Mouse (Mus musculus) forebrain, embryonic 10.5 days (tissue): ENCODE data around the gene 1700022I11Rik. TPM values are rescaled to one million over a fixed set of nuclear protein-coding genes. Genes with fewer than 3 reads are reported as not detected.

Experiments
- DNase-seq: peaks from one replicate; pipeline ENCODE4 v3.0.0-alpha.2; 2017; ENCODE audit warnings: low spot score; ENCODE audit errors: extremely low spot score
- H3K27ac ChIP-seq: fragments of 300-500 bp; sonication (generic); 2 replicates; pipeline ENCODE4 v1.5.1; 2016; ENCODE audit warnings: mild to moderate bottlenecking
- H3K27me3 ChIP-seq: fragments of 300-500 bp; sonication (generic); 2 replicates; pipeline ENCODE4 v1.6.1; 2016; ENCODE audit warnings: mild to moderate bottlenecking; ENCODE audit not compliant: poor library complexity, severe bottlenecking
- H3K36me3 ChIP-seq: fragments of 300-500 bp; sonication (generic); replicated peaks from 2 replicates; pipeline ENCODE4 v1.6.1; 2016; ENCODE audit warnings: mild to moderate bottlenecking, moderate library complexity
- H3K4me1 ChIP-seq: fragments of 300-500 bp; sonication (generic); 2 replicates; pipeline ENCODE4 v1.6.1; 2016
- H3K4me3 ChIP-seq: fragments of 300-500 bp; sonication (generic); 2 replicates; pipeline ENCODE4 v1.5.1; 2016; ENCODE audit warnings: mild to moderate bottlenecking, moderate library complexity
- H3K9me3 ChIP-seq: fragments of 300-500 bp; sonication (generic); 2 replicates; pipeline ENCODE4 v1.6.1; 2016; ENCODE audit warnings: mild to moderate bottlenecking, moderate library complexity
- WGBS: fragments of 180-500 bp; shearing (Covaris S2); methylation state at CpG from one replicate; pipeline ENCODE4 v1.1.7; 2016; 5-methylcytosine and 5-hydroxymethylcytosine counted together
- polyA plus RNA-seq: library from polyadenylated mRNA; unstranded; fragments of >200 nt; fragmentation: Nextera tagmentation; extraction: Ambion mirVana; gene quantifications from 2 replicates; pipeline ENCODE4 v1.2.1, GENCODE M21; 2016

The 1700022I11Rik gene
- polyA plus RNA-seq, 1 experiment from 2014 or later: 0.52 TPM

DNA sequence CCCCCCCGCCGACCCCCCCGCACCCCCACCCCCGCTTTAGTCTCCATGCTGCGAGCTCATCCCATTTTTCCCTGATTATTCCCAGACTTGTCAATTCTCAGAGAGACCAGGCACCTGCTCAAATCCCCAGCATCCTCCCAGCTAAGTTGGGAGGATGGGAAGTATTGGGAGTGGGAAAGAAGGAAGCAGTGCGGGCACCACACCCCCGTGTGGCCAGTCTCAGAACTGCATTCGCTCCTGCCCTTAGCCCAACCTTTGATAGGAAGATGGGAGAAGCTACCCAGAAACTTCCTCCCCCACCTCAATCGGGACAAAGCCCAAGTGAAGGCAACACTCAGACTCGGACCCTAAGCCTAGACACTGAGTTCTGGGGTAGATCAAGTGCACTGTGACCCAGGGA lies 15.1 kb upstream of the 1700022I11Rik start:
- H3K9me3 ChIP-seq: no peaks in the 10 kb centered on the region
- H3K4me3 ChIP-seq: no peak overlapping the region
- peak overlapping the region; percentile 72; the same call in 1 of the 2 replicates for H3K27ac ChIP-seq
- H3K4me1 ChIP-seq: peaks cover 53% of the 10 kb centered on the region
- H3K36me3 ChIP-seq: peaks cover 50% of the 10 kb centered on the region
- no peaks in the 10 kb centered on the region for H3K27me3 ChIP-seq
- peak; percentile 73 for DNase-seq
- 3% methylated on average over 10 of the region's 10 CpGs for WGBS

DNA sequence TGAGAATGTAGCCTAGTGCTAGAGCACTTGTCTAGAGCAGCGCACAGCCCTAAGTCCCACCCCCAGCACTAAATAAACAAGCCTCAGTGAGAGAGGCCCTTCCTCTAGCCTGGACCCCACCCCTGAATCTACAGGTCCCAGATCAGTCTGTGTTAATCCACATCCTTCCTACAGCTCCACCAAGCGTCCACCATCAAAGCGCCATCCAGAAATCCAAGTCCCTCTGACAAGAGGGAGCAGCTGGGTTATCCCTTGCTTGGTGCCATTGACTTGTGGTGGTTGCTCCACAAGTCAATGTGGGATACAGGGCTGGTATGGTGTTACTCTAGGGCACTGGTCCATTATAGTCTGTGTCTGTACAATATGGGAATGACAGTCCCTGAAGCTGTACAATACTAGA lies 14.2 kb upstream of the 1700022I11Rik start:
- H3K9me3 ChIP-seq: no peaks in the 10 kb centered on the region
- no peaks in the 10 kb centered on the region for H3K27me3 ChIP-seq
- H3K4me1 ChIP-seq: peaks cover 46% of the 10 kb centered on the region
- no peak for DNase-seq
- WGBS: 94% methylated on average over 3 of the region's 3 CpGs
- H3K36me3 ChIP-seq: peaks cover 50% of the 10 kb centered on the region
- no peak overlapping the region for H3K4me3 ChIP-seq
- H3K27ac ChIP-seq: no peak overlapping the region

DNA sequence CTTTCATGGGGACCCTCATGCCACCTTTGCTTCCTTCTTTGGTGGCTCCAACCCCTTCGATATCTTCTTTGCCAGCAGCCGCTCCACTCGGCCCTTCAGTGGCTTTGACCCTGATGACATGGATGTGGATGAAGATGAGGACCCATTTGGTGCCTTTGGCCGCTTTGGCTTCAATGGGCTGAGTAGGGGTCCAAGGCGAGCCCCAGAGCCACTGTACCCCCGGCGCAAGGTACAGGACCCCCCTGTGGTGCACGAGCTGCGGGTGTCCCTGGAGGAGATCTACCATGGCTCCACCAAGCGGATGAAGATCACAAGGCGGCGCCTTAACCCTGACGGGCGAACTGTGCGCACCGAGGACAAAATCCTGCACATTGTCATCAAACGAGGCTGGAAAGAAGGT lies 12.8 kb upstream of the 1700022I11Rik start:
- Histone ChIP-seq H3K27ac (no peak overlapping the region), H3K9me3 (no peaks in the 10 kb centered on the region), H3K4me3 (no peak overlapping the region), H3K4me1 (peaks cover 32% of the 10 kb centered on the region), H3K36me3 (peaks cover 50% of the 10 kb centered on the region), H3K27me3 (no peaks in the 10 kb centered on the region)
- 93% methylated on average over 17 of the region's 17 CpGs for WGBS
- no peak for DNase-seq

DNA sequence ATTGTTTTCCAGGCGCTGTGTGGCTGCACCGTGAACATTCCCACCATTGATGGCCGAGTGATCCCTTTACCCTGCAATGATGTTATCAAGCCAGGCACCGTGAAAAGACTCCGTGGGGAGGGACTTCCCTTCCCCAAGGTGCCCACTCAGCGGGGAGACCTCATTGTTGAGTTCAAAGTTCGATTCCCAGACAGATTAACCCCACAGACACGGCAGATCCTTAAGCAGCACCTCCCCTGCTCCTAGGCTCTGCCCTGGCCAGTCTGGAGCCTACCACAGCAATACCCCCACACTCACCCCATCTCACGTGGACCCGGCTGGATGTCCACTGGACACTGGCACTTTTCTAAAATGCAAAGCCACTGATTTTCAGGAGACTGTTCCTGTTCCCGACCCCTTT lies 12.1 kb upstream of the 1700022I11Rik start:
- WGBS: 83% methylated on average over 11 of the region's 11 CpGs
- H3K27me3 ChIP-seq: no peaks in the 10 kb centered on the region
- DNase-seq: no peak

DNA sequence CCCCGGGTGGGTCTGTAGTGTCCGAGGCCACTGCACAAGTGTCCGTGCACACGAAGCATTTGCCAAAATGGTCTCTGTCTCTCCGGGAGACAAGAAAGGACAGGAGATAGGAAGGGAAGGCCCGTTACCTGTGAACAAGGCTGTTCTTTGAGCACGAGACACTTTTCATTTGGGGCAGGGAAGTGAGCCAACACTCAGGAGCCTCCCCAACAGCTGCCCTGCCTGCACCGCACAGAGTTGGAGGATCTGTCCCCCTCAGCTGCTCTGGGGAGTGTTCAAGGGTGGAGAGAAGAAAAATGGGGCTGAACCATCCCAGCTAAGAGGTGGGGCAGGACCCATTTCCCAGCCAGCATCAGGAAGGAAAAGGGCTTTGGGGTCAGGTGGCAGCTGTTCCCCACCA lies 11.4 kb upstream of the 1700022I11Rik start:
- no peaks in the 10 kb centered on the region for H3K9me3 ChIP-seq
- WGBS: 94% methylated on average over 8 of the region's 8 CpGs
- no peaks in the 10 kb centered on the region for H3K27me3 ChIP-seq
- peaks cover 45% of the 10 kb centered on the region for H3K36me3 ChIP-seq
- no peak overlapping the region for H3K4me3 ChIP-seq
- H3K4me1 ChIP-seq: peaks cover 18% of the 10 kb centered on the region
- DNase-seq: no peak
- H3K27ac ChIP-seq: no peak overlapping the region

More for the DNA sequence above, 12.1 kb upstream of the 1700022I11Rik start:
- Histone ChIP-seq H3K27ac (no peak overlapping the region), H3K9me3 (no peaks in the 10 kb centered on the region), H3K36me3 (peaks cover 50% of the 10 kb centered on the region), H3K4me3 (no peak overlapping the region), H3K4me1 (peaks cover 25% of the 10 kb centered on the region)

DNA sequence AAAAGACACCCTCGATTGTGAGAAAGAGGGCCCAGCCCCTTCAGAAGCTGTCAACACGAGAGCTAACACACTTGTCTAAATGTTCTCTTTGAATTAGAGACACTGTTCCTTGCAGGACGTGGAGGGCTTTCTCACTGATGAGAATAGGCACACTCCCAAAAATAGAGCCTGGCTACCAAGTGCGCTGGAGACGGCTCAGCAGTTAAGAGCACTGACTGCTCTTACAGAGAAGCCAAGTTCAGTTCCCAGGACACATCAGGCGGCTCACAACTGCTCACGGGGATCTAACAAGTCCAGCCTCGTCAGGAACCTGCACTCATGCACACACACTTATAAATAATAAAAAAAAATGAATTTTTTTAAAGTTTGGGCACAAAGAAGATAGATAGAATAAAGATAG lies 10.5 kb upstream of the 1700022I11Rik start:
- Histone ChIP-seq H3K9me3 (no peaks in the 10 kb centered on the region), H3K36me3 (peaks cover 41% of the 10 kb centered on the region), H3K4me3 (no peak overlapping the region), H3K27me3 (no peaks in the 10 kb centered on the region), H3K4me1 (peaks cover 8% of the 10 kb centered on the region), H3K27ac (no peak overlapping the region)
- no peak for DNase-seq
- 83% methylated on average over 8 of the region's 8 CpGs for WGBS

DNA sequence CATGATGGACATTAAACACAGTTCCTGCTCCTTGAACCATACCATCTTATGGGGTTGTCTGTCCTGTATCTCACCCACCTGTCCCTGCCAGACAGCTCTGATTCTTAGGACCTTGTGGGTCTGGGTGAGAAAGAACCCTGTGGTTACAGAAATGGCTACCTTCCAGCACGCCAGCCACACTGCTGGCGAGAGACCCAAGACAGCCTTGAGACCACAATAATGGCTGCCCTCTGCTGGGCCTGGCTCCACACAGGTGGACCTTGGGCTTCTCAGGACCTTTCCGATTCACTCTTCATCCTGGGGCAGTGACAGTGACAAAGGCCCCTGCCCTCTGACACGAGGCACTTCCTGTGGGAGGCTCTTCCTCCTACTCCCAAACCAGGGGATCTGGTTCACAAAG lies 10.0 kb upstream of the 1700022I11Rik start:
- Histone ChIP-seq H3K36me3 (peaks cover 41% of the 10 kb centered on the region), H3K27me3 (peaks cover under 1% of the 10 kb centered on the region; the same call in 1 of the 2 replicates), H3K9me3 (no peaks in the 10 kb centered on the region), H3K27ac (no peak overlapping the region), H3K4me1 (peaks cover 4% of the 10 kb centered on the region; the same call in 1 of the 2 replicates), H3K4me3 (no peak overlapping the region)
- 70% methylated on average over 4 of the region's 4 CpGs for whole genome bisulfite sequencing
- no peak for DNase-seq

DNA sequence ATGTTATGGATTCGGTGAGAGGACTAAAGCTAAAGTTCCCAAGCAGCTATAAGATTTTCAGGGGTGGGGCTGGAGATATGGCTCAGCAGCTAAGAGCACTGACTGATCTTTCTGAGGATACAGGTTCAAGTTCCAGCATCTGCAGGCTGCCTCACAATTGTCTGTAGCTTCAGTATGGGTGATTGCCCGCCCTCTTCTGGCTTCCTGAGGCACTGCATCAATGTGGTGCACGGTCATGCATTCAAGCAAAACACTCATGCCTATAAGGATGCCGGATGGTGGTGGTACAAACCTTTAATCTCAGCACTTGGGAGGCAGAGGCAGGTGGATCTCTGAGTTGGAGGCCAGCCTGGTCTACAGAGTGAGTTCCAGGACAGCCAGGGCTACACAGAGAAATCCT lies 7.8 kb upstream of the 1700022I11Rik start:
- peaks cover 7% of the 10 kb centered on the region; the same call in 1 of the 2 replicates for H3K27me3 ChIP-seq
- peaks cover 8% of the 10 kb centered on the region for H3K4me1 ChIP-seq
- H3K27ac ChIP-seq: no peak overlapping the region
- H3K4me3 ChIP-seq: no peak overlapping the region
- peaks cover 23% of the 10 kb centered on the region for H3K36me3 ChIP-seq
- peak; percentile 56 for DNase-seq
- 40% methylated on average over 4 of the region's 4 CpGs for WGBS
- H3K9me3 ChIP-seq: no peaks in the 10 kb centered on the region

DNA sequence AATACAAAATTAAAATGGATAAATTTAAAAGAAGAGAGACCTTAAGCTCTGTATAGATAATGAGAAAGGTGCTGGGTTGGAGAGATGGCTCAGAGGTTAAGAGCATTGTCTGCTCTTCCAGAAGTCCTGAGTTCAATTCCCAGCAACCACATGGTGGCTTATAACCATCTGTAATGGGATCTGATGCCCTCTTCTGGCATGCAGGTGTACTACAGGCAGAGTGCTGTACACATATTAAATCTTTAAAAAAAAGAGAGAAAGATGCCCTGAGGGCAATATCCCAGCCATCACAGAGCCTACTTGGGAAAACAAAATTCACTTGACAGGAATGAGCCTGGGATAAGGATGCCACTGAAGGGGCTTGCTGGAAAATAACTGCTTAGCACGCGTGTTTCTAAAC lies 5.9 kb upstream of the 1700022I11Rik start:
- Histone ChIP-seq H3K36me3 (peaks cover 5% of the 10 kb centered on the region; the same call in 1 of the 2 replicates), H3K4me1 (peaks cover 8% of the 10 kb centered on the region), H3K27me3 (peaks cover 7% of the 10 kb centered on the region; the same call in 1 of the 2 replicates), H3K9me3 (no peaks in the 10 kb centered on the region), H3K27ac (no peak overlapping the region), H3K4me3 (no peak overlapping the region)
- 90% methylated on average over 2 of the region's 2 CpGs for WGBS
- DNase-seq: no peak

DNA sequence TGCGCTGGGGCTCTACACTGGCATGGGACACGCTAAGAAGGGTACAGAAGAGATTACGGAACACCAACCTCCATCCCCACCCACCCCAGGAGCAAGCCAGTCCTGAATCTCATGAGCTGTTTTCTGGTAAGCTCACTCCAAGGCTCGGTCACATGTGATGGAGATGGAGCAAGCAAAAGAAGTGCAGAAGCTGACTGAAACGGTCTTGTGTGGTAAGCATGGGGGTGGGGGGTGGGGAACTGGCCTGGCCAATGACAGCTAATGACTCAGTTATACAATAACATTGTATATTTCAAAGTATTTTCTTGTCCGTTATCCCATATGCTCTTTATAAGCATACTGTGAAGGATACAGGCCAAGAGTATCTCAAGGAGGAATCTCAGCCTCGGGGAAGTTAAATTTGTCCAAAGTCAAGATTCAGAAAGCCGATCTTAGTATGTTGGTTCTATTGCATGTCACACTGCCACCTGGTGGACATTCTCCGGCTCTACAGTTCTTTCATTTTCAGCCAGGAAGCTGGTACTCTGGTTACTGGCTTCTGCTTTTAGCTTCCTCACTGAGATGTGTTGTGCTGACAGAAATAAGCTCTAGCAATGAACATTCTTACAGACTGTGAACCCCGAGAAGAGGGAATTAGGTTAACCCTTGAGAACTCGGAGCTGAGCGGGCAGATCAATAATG lies 4.2 kb upstream of the 1700022I11Rik start:
- 12% methylated on average over 12 of the region's 12 CpGs for WGBS
- DNase-seq: peak; percentile 58
- no peaks in the 10 kb centered on the region for H3K9me3 ChIP-seq
- H3K4me1 ChIP-seq: peaks cover 8% of the 10 kb centered on the region
- no peaks in the 10 kb centered on the region for H3K36me3 ChIP-seq
- H3K4me3 ChIP-seq: peak overlapping the region; percentile 34
- peaks cover 7% of the 10 kb centered on the region; the same call in 1 of the 2 replicates for H3K27me3 ChIP-seq
- no peak overlapping the region for H3K27ac ChIP-seq

DNA sequence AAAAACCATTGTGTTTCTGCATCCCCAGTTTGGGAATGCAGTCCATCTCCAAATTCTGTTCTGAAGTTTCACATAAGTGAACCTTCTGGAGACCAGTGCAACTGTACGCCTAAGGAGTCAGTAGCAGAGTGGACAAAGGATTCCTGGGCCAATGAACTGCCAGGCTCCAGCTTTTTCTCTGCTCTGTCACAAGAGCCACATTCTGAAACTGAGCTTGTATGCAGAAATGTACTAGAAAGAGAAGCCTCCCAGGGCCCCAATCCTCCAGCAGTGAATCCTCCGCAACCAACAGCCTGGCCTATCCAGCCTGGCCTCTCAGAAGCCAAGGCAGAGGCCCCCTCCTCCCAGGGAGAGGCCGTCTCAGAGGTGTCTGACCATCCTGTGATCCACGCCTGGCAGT lies 3.5 kb downstream of the 1700022I11Rik start:
- 78% methylated on average over 4 of the region's 4 CpGs for WGBS
- Histone ChIP-seq H3K27ac (no peak overlapping the region), H3K4me3 (no peak overlapping the region)

DNA sequence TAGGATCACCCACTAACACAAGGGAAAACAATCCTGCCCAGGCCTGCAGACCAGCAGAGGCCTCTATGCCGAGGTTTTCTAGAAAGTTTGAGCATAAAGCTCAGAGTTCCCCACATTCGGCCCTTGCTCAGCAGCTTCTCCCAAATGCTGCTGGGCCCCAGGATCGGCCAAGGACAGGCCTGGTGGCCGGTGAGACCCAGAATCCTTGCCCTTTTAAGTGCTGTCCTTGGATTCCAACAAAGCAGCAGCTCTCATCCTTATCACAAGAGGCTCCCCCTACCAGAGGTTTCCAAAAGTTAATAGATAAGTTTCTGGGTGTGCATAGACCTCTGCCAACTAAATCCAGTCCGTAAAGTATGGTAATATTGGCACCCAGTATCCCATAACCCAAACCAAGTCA lies 4.5 kb downstream of the 1700022I11Rik start:
- no peaks in the 10 kb centered on the region for H3K9me3 ChIP-seq
- no peak for DNase-seq
- 85% methylated on average over 5 of the region's 5 CpGs for WGBS
- H3K27ac ChIP-seq: no peak overlapping the region
- no peaks in the 10 kb centered on the region for H3K27me3 ChIP-seq
- no peaks in the 10 kb centered on the region for H3K4me1 ChIP-seq
- peaks cover 37% of the 10 kb centered on the region for H3K36me3 ChIP-seq
- H3K4me3 ChIP-seq: no peak overlapping the region

More for the DNA sequence above, 3.5 kb downstream of the 1700022I11Rik start:
- H3K36me3 ChIP-seq: peaks cover 28% of the 10 kb centered on the region
- H3K27me3 ChIP-seq: no peaks in the 10 kb centered on the region
- H3K4me1 ChIP-seq: no peaks in the 10 kb centered on the region
- H3K9me3 ChIP-seq: no peaks in the 10 kb centered on the region
- DNase-seq: no peak

DNA sequence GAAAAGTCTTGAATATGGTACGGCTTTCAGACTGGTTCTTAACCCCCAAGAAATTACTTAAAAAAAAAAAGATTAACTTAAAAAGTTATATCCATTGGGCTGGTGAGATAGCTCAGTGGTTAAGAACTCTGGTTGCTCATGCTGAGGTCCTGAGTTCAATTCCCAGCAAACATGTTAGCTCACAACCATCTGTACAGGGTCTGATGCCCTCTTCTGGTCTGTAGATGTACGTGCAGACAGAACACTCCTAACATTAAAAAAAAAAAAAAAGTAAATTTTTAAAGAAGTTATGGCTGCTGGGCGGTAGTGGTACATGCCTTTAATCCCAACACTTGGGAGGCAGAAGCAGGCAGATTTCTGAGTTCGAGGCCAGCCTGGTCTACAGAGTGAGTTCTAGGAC lies 8.7 kb downstream of the 1700022I11Rik start:
- H3K36me3 ChIP-seq: peaks cover 79% of the 10 kb centered on the region
- H3K27me3 ChIP-seq: no peaks in the 10 kb centered on the region
- H3K27ac ChIP-seq: no peak overlapping the region
- DNase-seq: no peak
- no peaks in the 10 kb centered on the region for H3K4me1 ChIP-seq
- WGBS: 90% methylated on average over 4 of the region's 4 CpGs
- H3K9me3 ChIP-seq: no peaks in the 10 kb centered on the region
- H3K4me3 ChIP-seq: no peak overlapping the region
